Mouse (Mus musculus): ENCODE measurements around the gene Slc12a5.

- TF ChIP-seq POLR2A (IDR thresholded peaks at IDR 0.05; ENCODE audit: insufficient read depth, low read length) (no peak), CTCF (IDR thresholded peaks at IDR 0.05; ENCODE audit: low read depth, low read length) (no peak)
Measured at GRCm38 (mm10) chr2:164940140-164940830, 20.3 kb upstream of the Slc12a5 start, which contains the start of gene Mmp9.
